Mouse (Mus musculus): ENCODE measurements at regions not wholly inside any gene's neighbourhood (a gene's known extent, or its start where the extent isn't known, plus 50 kb on each side); places are given as distances from the start of the nearest gene placed in this dataset.

GRCm38 (mm10) chr19:21214253-21214652, 57.8 kb upstream of the Zfand5 start:
- no peak for DNase-seq

- no peak for DNase-seq
Observed at GRCm38 (mm10) chr19:21193461-21193860, 78.6 kb upstream of the Zfand5 start.

GRCm38 (mm10) chr19:21192576-21192975, 79.5 kb upstream of the Zfand5 start:
- no peak for DNase-seq

- no peak for DNase-seq
Observed at GRCm38 (mm10) chr19:21189216-21189615, 82.9 kb upstream of the Zfand5 start.

GRCm38 (mm10) chr19:21186656-21187055, 85.4 kb upstream of the Zfand5 start:
- no peak for DNase-seq

GRCm38 (mm10) chr19:21186016-21186415, 86.1 kb upstream of the Zfand5 start:
- DNase-seq, result no peak

- no peak for DNase-seq
Observed at GRCm38 (mm10) chr19:21183028-21183427, 89.0 kb upstream of the Zfand5 start.

- DNase-seq, result no peak
Observed at GRCm38 (mm10) chr19:21179886-21180285, 92.2 kb upstream of the Zfand5 start.

GRCm38 (mm10) chr19:21175426-21175831, 96.6 kb upstream of the Zfand5 start:
- DNase-seq, result no peak

- no peak for DNase-seq
Observed at GRCm38 (mm10) chr19:21174636-21175035, 97.4 kb upstream of the Zfand5 start.

- DNase-seq, result no peak
Observed at GRCm38 (mm10) chr19:21173896-21174483, 98.1 kb upstream of the Zfand5 start.

GRCm38 (mm10) chr19:21171191-21171590, 100.9 kb upstream of the Zfand5 start:
- DNase-seq, result no peak

- DNase-seq, result no peak
Observed at GRCm38 (mm10) chr19:21170785-21171184, 101.3 kb upstream of the Zfand5 start.

GRCm38 (mm10) chr19:21166939-21167338, 105.1 kb upstream of the Zfand5 start:
- DNase-seq, result no peak

- no peak for DNase-seq
Observed at GRCm38 (mm10) chr19:21166465-21166860, 105.6 kb upstream of the Zfand5 start.

GRCm38 (mm10) chr19:21165763-21166464, 106.2 kb upstream of the Zfand5 start:
- DNase-seq, result no peak

- DNase-seq, result no peak
Observed at GRCm38 (mm10) chr19:21163978-21164377, 108.1 kb upstream of the Zfand5 start.

- no peak for DNase-seq
Observed at GRCm38 (mm10) chr19:21160946-21161345, 111.1 kb upstream of the Zfand5 start.

- no peak for DNase-seq
Observed at GRCm38 (mm10) chr19:21159189-21160137, 112.6 kb upstream of the Zfand5 start.

- no peak for DNase-seq
Observed at GRCm38 (mm10) chr19:21154162-21154561, 117.9 kb upstream of the Zfand5 start.

- no peak for DNase-seq
Observed at GRCm38 (mm10) chr19:21152027-21152426, 120.1 kb upstream of the Zfand5 start.

- DNase-seq, result no peak
Observed at GRCm38 (mm10) chr19:21150849-21151248, 121.2 kb upstream of the Zfand5 start.

GRCm38 (mm10) chr19:21150241-21150640, 121.8 kb upstream of the Zfand5 start:
- no peak for DNase-seq
